Mouse (Mus musculus): ENCODE measurements at regions not wholly inside any gene's neighbourhood (a gene's known extent, or its start where the extent isn't known, plus 50 kb on each side); places are given as distances from the start of the nearest gene placed in this dataset.

GRCm38 (mm10) chr8:35877581-35877980, 112.0 kb downstream of the Gm19410 start:
- Histone ChIP-seq H3K9ac (replicated peaks) (no peak overlapping the region), H3K9me3 (ENCODE audit: low read length) (no peaks in the 10 kb centered on the region), H3K4me3 (ENCODE audit: low read depth, low read length) (no peak overlapping the region), H3K27ac (ENCODE audit: low read depth) (no peak overlapping the region), H3K27me3 (ENCODE audit: insufficient read depth, low read length) (no peaks in the 10 kb centered on the region), H3K4me2 (ENCODE audit: low read depth, low read length) (no peak overlapping the region), H3K4me1 (ENCODE audit: insufficient read depth) (no peaks in the 10 kb centered on the region), H3K36me3 (replicated peaks; ENCODE audit: insufficient read depth, low read length) (no peaks in the 10 kb centered on the region)
- ATAC-seq: no peak
- no peak for DNase-seq
- TF ChIP-seq EP300 (IDR thresholded peaks at IDR 0.05; ENCODE audit: low read depth): no peak
- TF ChIP-seq CTCF (IDR thresholded peaks at IDR 0.05; ENCODE audit: low read depth): no peak
- WGBS (ENCODE audit: insufficient replicate concordance): 82% methylated on average over 2 of the region's 2 CpGs

DNA sequence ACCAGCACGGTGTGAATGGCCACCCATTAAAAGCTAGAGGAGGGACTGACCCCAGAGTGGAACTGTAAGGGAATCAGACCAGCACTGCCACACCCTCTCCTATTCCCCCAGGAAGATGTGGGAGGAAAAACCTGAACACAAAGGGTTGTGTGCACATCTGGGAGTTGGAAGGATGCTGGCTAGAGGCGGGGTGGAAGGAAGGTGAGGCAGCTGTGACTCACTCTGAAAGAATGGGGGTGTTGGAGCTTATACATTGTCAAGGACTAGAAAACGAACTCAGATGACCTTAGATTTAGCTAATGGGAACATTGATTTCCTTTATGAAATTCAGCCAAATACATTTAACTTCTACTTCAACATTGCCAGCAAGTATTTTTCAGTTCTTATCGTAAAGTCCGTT, 116.2 kb downstream of the Gm19410 start:
- Histone ChIP-seq H3K4me2 (ENCODE audit: low read depth, low read length) (no peak overlapping the region), H3K9ac (replicated peaks) (no peak overlapping the region), H3K4me3 (ENCODE audit: low read depth, low read length) (no peak overlapping the region), H3K9me3 (ENCODE audit: low read length) (no peaks in the 10 kb centered on the region), H3K4me1 (ENCODE audit: insufficient read depth) (no peaks in the 10 kb centered on the region), H3K27me3 (ENCODE audit: insufficient read depth, low read length) (no peaks in the 10 kb centered on the region), H3K27ac (ENCODE audit: low read depth) (no peak overlapping the region), H3K36me3 (replicated peaks; ENCODE audit: insufficient read depth, low read length) (no peaks in the 10 kb centered on the region)
- ATAC-seq (no peak), DNase-seq (no peak)
- TF ChIP-seq CTCF (IDR thresholded peaks at IDR 0.05; ENCODE audit: low read depth) (no peak), EP300 (IDR thresholded peaks at IDR 0.05; ENCODE audit: low read depth) (no peak)
- 58% methylated on average over 5 of the region's 5 CpGs for WGBS (ENCODE audit: insufficient replicate concordance)

GRCm38 (mm10) chr8:35882638-35883455, 117.3 kb downstream of the Gm19410 start:
- Histone ChIP-seq H3K4me1 (ENCODE audit: insufficient read depth) (no peaks in the 10 kb centered on the region), H3K9me3 (ENCODE audit: low read length) (no peaks in the 10 kb centered on the region), H3K27me3 (ENCODE audit: insufficient read depth, low read length) (no peaks in the 10 kb centered on the region), H3K36me3 (replicated peaks; ENCODE audit: insufficient read depth, low read length) (no peaks in the 10 kb centered on the region), H3K4me2 (ENCODE audit: low read depth, low read length) (no peak overlapping the region), H3K9ac (replicated peaks) (no peak overlapping the region), H3K27ac (ENCODE audit: low read depth) (no peak overlapping the region), H3K4me3 (ENCODE audit: low read depth, low read length) (no peak overlapping the region)
- TF ChIP-seq EP300 (IDR thresholded peaks at IDR 0.05; ENCODE audit: low read depth) (no peak), CTCF (IDR thresholded peaks at IDR 0.05; ENCODE audit: low read depth) (no peak)
- ATAC-seq (no peak), DNase-seq (no peak)
- WGBS (ENCODE audit: insufficient replicate concordance): 44% methylated on average over 12 of the region's 12 CpGs

DNA sequence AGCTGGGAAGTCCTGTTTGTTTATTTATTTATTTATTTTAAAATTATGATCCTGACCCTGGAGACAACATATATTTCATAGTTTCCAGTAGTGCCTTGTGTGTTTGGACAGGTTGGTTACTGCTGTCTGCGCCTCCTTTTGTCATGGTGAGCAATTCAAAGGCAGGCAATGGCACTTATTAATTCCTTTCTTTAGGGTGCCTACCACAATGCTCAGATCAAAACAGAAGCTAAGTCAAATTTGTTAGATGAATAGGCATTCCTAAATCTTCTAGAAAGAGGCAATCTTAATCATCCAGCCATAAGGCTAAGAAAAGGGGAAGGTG, 117.8 kb downstream of the Gm19410 start:
- no peaks in the 10 kb centered on the region for H3K9me3 ChIP-seq (ENCODE audit: low read length)
- no peak overlapping the region for H3K9ac ChIP-seq (replicated peaks)
- 61% methylated on average over 1 of the region's 1 CpGs for WGBS (ENCODE audit: insufficient replicate concordance)
- H3K36me3 ChIP-seq (replicated peaks; ENCODE audit: insufficient read depth, low read length): no peaks in the 10 kb centered on the region
- no peaks in the 10 kb centered on the region for H3K27me3 ChIP-seq (ENCODE audit: insufficient read depth, low read length)
- no peak for TF ChIP-seq CTCF (IDR thresholded peaks at IDR 0.05; ENCODE audit: low read depth)
- TF ChIP-seq EP300 (IDR thresholded peaks at IDR 0.05; ENCODE audit: low read depth): no peak
- H3K4me1 ChIP-seq (ENCODE audit: insufficient read depth): no peaks in the 10 kb centered on the region
- DNase-seq (no peak), ATAC-seq (no peak)
- H3K27ac ChIP-seq (ENCODE audit: low read depth): no peak overlapping the region
- H3K4me2 ChIP-seq (ENCODE audit: low read depth, low read length): no peak overlapping the region
- no peak overlapping the region for H3K4me3 ChIP-seq (ENCODE audit: low read depth, low read length)

DNA sequence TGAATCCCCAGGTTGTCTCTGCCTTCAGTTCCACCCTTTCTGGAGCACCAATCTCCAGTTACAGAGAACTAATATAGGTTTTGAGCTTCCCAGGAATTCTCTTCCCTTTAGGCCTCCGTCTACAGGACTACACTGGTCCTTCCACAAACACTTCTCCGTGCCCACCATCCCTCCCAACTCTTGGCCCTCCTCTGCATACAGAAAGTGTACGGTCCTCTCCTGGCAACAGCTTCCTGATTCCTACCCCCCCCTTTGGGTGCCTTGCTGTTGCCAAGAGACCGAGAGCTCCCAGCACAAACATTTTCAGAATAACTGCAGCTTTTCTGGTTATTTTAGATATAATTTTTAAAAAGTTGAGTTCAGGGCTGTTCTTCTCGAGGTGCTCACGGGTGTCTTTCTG, 119.0 kb downstream of the Gm19410 start:
- H3K4me3 ChIP-seq (ENCODE audit: low read depth, low read length): no peak overlapping the region
- H3K36me3 ChIP-seq (replicated peaks; ENCODE audit: insufficient read depth, low read length): no peaks in the 10 kb centered on the region
- ATAC-seq (no peak), DNase-seq (no peak)
- no peak for TF ChIP-seq EP300 (IDR thresholded peaks at IDR 0.05; ENCODE audit: low read depth)
- TF ChIP-seq CTCF (IDR thresholded peaks at IDR 0.05; ENCODE audit: low read depth): no peak
- 66% methylated on average over 6 of the region's 6 CpGs for whole genome bisulfite sequencing (ENCODE audit: insufficient replicate concordance)
- H3K4me1 ChIP-seq (ENCODE audit: insufficient read depth): no peaks in the 10 kb centered on the region
- no peaks in the 10 kb centered on the region for H3K27me3 ChIP-seq (ENCODE audit: insufficient read depth, low read length)
- H3K27ac ChIP-seq (ENCODE audit: low read depth): no peak overlapping the region
- no peak overlapping the region for H3K9ac ChIP-seq (replicated peaks)
- H3K9me3 ChIP-seq (ENCODE audit: low read length): no peaks in the 10 kb centered on the region
- no peak overlapping the region for H3K4me2 ChIP-seq (ENCODE audit: low read depth, low read length)

- no peaks in the 10 kb centered on the region for H3K36me3 ChIP-seq (replicated peaks; ENCODE audit: insufficient read depth, low read length)
- H3K9me3 ChIP-seq (ENCODE audit: low read length): no peaks in the 10 kb centered on the region
- H3K4me1 ChIP-seq (ENCODE audit: insufficient read depth): no peaks in the 10 kb centered on the region
- DNase-seq (no peak), ATAC-seq (no peak)
- no peak overlapping the region for H3K4me3 ChIP-seq (ENCODE audit: low read depth, low read length)
- TF ChIP-seq CTCF (IDR thresholded peaks at IDR 0.05; ENCODE audit: low read depth): no peak
- no peak for TF ChIP-seq EP300 (IDR thresholded peaks at IDR 0.05; ENCODE audit: low read depth)
- WGBS (ENCODE audit: insufficient replicate concordance): 40% methylated on average over 4 of the region's 4 CpGs
- H3K4me2 ChIP-seq (ENCODE audit: low read depth, low read length): no peak overlapping the region
- no peak overlapping the region for H3K27ac ChIP-seq (ENCODE audit: low read depth)
- no peaks in the 10 kb centered on the region for H3K27me3 ChIP-seq (ENCODE audit: insufficient read depth, low read length)
- H3K9ac ChIP-seq (replicated peaks): no peak overlapping the region
Measured at GRCm38 (mm10) chr8:35890083-35890482, 124.5 kb downstream of the Gm19410 start.

Data from liver, postnatal 0 days (tissue).